Mouse (Mus musculus) myocyte (in vitro differentiated cells): ENCODE data around the gene Prdx1.

ENCODE experiments used
- CEBPB ChIP-seq: IDR thresholded peaks from 2 replicates; pipeline ENCODE4 v1.6.1; 2011; ENCODE audit warnings: mild to moderate bottlenecking, moderate library complexity; ENCODE audit not compliant: poor library complexity, insufficient read depth, severe bottlenecking
- E2F4 ChIP-seq: IDR thresholded peaks from one replicate; pipeline ENCODE4 v1.6.1; 2011; ENCODE audit warnings: mild to moderate bottlenecking, control low read depth, moderate library complexity; ENCODE audit not compliant: insufficient read depth
- MAX ChIP-seq: IDR thresholded peaks from one replicate; pipeline ENCODE4 v1.6.1; 2011; ENCODE audit warnings: low read depth, mild to moderate bottlenecking, control low read depth
- MYOD1 ChIP-seq, 3 experiments: IDR thresholded peaks; one replicate each; pipeline ENCODE4 v1.6.1; 2011; ENCODE audit warnings: control low read depth in 2 of 3, low read depth in 2 of 3, mild to moderate bottlenecking in 2 of 3, moderate library complexity in 1 of 3; ENCODE audit not compliant: insufficient read length in 2 of 3, control insufficient read depth in 1 of 3
- MYOG ChIP-seq, 3 experiments: IDR thresholded peaks; one replicate each; pipeline ENCODE4 v1.6.1; 2011; ENCODE audit warnings: control low read depth in 2 of 3, low read depth in 2 of 3, mild to moderate bottlenecking in 2 of 3; ENCODE audit not compliant: insufficient read length in 2 of 3, control insufficient read depth in 1 of 3, insufficient read depth in 1 of 3
- POLR2A ChIP-seq: IDR thresholded peaks from one replicate; pipeline ENCODE4 v1.6.1; 2011; ENCODE audit warnings: low read depth, mild to moderate bottlenecking, control low read depth, moderate library complexity; ENCODE audit not compliant: insufficient read length
- POLR2AphosphoS2 ChIP-seq: IDR thresholded peaks from one replicate; pipeline ENCODE4 v1.6.1; 2011; ENCODE audit warnings: low read depth, control low read depth; ENCODE audit not compliant: insufficient read length
- REST ChIP-seq: IDR thresholded peaks from one replicate; pipeline ENCODE4 v1.6.1; 2011; ENCODE audit warnings: mild to moderate bottlenecking, control low read depth, moderate library complexity; ENCODE audit not compliant: insufficient read depth, insufficient read length
- SRF ChIP-seq: IDR thresholded peaks from one replicate; pipeline ENCODE4 v1.6.1; 2011; ENCODE audit warnings: low read depth; ENCODE audit not compliant: control insufficient read depth, insufficient read length
- TCF12 ChIP-seq: IDR thresholded peaks from one replicate; pipeline ENCODE4 v1.6.1; 2011; ENCODE audit warnings: mild to moderate bottlenecking, control low read depth; ENCODE audit not compliant: poor library complexity, insufficient read depth, severe bottlenecking
- TCF3 ChIP-seq: IDR thresholded peaks from one replicate; pipeline ENCODE4 v1.6.1; 2011; ENCODE audit warnings: low read depth, control low read depth; ENCODE audit not compliant: insufficient read length
- USF1 ChIP-seq: IDR thresholded peaks from one replicate; pipeline ENCODE4 v1.6.1; 2011; ENCODE audit warnings: low read depth, mild to moderate bottlenecking, control low read depth, moderate library complexity

DNA sequence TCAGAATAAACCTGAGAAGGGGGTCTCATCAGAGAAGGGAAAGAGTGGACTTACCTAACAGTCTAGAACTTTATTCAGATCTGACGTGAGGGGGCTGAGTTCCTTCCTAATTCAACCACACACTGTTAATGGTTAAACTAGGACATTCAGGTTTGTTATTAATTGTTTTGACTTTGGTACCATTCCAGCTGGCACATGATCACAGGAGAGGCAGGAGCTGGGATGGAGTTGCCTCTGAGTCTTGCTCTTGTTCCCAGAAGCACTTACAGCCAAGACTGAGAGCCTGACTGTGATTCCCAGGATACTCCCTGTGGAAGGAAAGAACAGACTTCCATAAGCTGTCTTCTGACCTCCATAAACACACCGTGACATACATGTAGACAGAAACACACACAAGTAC is 25.9 kb upstream of the Prdx1 start:
- TF ChIP-seq TCF12 (no peak), POLR2A (no peak), E2F4 (no peak), MYOG (IDR thresholded peaks at IDR 0.05; ENCODE audit: control insufficient read depth in 1 of 3, insufficient read depth in 1 of 3, insufficient read length in 2 of 3, low read depth in 2 of 3) (no peak), MYOD1 (IDR thresholded peaks at IDR 0.05; ENCODE audit: control insufficient read depth in 1 of 3, insufficient read length in 2 of 3, low read depth in 2 of 3) (no peak), USF1 (no peak), TCF3 (no peak), POLR2AphosphoS2 (no peak), MAX (no peak), SRF (no peak), CEBPB (no peak), REST (no peak)
